Mouse (Mus musculus) heart, postnatal 0 days (tissue): ENCODE results near the gene Rab7.

Experiments
- CTCF ChIP-seq: IDR thresholded peaks from 2 replicates; pipeline ENCODE4 v1.5.1; 2016; ENCODE audit warnings: antibody characterized with exemption, control low read depth, low read depth
- EP300 ChIP-seq: IDR thresholded peaks from 2 replicates; pipeline ENCODE4 v1.6.1; 2016; ENCODE audit warnings: antibody characterized with exemption, low read depth

DNA sequence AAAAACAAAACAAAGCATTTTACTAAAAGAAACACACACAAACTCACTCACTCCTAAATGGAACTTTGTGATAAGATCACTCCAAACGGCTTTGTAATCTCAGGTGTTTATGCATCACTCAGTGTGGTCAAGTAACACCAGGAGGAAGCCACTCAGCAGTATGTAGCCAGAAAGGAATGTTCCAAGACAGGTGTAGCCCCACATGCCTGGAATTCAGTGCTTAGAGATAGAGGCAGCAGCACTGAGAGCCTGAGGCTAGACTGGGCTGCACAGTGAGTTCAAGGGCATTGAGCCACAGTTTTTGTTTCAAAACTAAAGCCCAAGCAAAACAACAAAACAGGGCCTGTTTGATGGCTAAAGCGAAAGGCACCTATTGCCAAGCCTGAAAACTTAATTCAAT is 32.5 kb downstream of the Rab7 start:
- TF ChIP-seq CTCF (no peak), EP300 (no peak)
